Mouse (Mus musculus) lung, embryonic 16.5 days (tissue): Measurements from ENCODE around the gene Ngdn. TPM values are rescaled to one million over a fixed set of nuclear protein-coding genes. Genes with fewer than 3 reads are reported as not detected.
"Not testable (repeated sequence)": the region's sequence is repeated elsewhere in the genome, so short reads cannot be mapped to it uniquely, and the experiment has no call there.

Experiments
- ATAC-seq: fragments of 200-750 bp; cut with Nextera tagmentation; 2 replicates; pipeline ENCODE4 v1.8.0; 2017; ENCODE audit warnings: low read depth, mild to moderate bottlenecking, moderate library complexity
- H3K27ac ChIP-seq: fragments of 300-500 bp; sonication (generic); 2 replicates; pipeline ENCODE4 v1.5.1; 2014; ENCODE audit warnings: mild to moderate bottlenecking, control low read depth, low read length
- H3K27me3 ChIP-seq: fragments of 300-500 bp; sonication (generic); 2 replicates; pipeline ENCODE4 v1.6.1; 2014; ENCODE audit warnings: low read depth, low read length, mixed read lengths; ENCODE audit not compliant: control insufficient read depth, insufficient read depth
- H3K36me3 ChIP-seq: fragments of 300-500 bp; sonication (generic); 2 replicates; pipeline ENCODE4 v1.6.1; 2014; ENCODE audit warnings: low read length; ENCODE audit not compliant: control insufficient read depth, insufficient read depth
- H3K4me1 ChIP-seq: fragments of 300-500 bp; sonication (generic); replicated peaks from 2 replicates; pipeline ENCODE4 v1.6.1; 2014; ENCODE audit warnings: low read length, mixed read lengths; ENCODE audit not compliant: control insufficient read depth, insufficient read depth
- H3K4me2 ChIP-seq: fragments of 300-500 bp; sonication (generic); 2 replicates; pipeline ENCODE4 v1.6.1; 2014; ENCODE audit warnings: low read depth, low read length, control low read depth
- H3K4me3 ChIP-seq: fragments of 300-500 bp; sonication (generic); 2 replicates; pipeline ENCODE4 v1.5.1; 2014; ENCODE audit warnings: mild to moderate bottlenecking, low read length, control low read depth
- H3K9ac ChIP-seq: fragments of 300-500 bp; sonication (generic); 2 replicates; pipeline ENCODE4 v1.6.1; 2014; ENCODE audit warnings: low read length, control low read depth
- H3K9me3 ChIP-seq: fragments of 300-500 bp; sonication (generic); 2 replicates; pipeline ENCODE4 v1.6.1; 2016; ENCODE audit warnings: low read length; ENCODE audit not compliant: control insufficient read depth
- WGBS: fragments of 180-500 bp; shearing (Covaris S2); extraction: QIAGEN DNeasy Blood & Tissue Kit; methylation state at CpG from one replicate; pipeline ENCODE4 v1.1.7; 2014; 5-methylcytosine and 5-hydroxymethylcytosine counted together
- polyA plus RNA-seq: library from polyadenylated mRNA; unstranded; fragments of >200 nt; fragmentation: Nextera tagmentation; extraction: Ambion mirVana; gene quantifications from 2 replicates; pipeline ENCODE4 v1.2.1, GENCODE M21; 2015

Gene Ngdn
- 75.9 and 76.9 TPM in 2 replicates for polyA plus RNA-seq

DNA sequence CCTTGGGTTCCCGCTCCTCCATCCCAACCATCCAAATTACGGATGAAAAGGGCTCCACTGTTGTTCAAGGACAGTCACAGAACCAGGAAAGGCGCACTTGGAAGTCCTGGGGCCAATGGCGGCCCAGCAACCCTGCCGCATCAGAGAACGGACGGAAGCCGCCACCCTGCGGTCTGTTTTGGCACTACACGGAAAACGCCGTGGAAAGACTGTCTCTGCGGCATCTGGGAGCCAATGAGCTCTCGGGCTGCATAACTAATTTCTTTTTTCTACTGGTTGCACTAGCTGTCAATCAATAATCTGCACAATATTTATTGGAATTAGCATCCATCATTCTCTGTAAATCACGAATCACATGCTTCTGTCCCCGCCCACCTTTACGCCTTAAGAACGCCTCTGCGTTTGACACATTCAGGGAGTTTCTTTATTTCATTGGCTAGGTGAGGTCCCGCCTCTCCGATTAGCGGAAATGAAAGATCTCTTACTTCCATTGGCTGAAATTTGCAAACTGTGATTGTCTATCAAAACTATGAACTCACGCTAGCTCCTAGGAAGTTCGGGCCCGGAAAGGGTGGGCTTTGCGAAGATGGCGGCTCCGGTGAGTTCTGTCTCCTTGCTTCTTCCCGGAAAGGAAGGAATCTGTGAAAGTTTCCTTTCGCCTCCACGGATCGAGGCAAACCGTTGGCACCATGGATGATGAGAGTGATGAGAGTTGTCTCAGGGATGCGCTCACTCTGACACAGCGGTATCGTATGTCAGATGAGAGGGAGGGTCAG lies at the start of gene Ngdn:
Gene Ngdn (plus strand): TSS at position 464 of the 776 bp plus-strand sequence.
- Histone ChIP-seq H3K4me1 (no peaks in the 10 kb centered on the region), H3K36me3 (peaks cover 10% of the 10 kb centered on the region), H3K27me3 (no peaks in the 10 kb centered on the region), H3K9me3 (no peaks in the 10 kb centered on the region), H3K4me2 (peak within 1 kb of the TSS; percentile 85), H3K27ac (peak within 1 kb of the TSS; percentile 84), H3K9ac (peak within 1 kb of the TSS; percentile 76), H3K4me3 (peak within 1 kb of the TSS; percentile 68)
- 0% methylated on average over 36 of the region's 36 CpGs for WGBS
- ATAC-seq = peak; percentile 97

DNA sequence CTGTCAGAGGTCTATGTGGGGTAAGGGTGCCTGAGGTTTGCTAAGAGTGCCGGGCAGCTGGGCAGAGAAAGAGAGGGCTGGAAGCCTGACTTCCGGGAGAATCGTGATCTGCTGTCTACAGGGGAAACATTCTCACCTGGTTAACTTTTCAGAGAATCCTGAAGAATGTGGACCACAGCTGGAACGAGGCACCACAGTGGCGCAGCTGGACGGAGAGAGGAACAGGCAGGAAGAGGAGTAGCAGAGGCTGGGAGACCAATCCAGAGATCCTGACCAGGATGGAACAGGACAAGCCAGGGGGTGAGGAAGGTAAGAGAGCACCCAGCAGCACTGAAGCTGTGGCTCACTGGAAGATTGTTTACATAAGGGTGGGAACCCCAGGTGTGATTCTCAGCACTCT lies 49.6 kb upstream of the Ngdn start:
- 50% methylated on average over 6 of the region's 6 CpGs for WGBS
- Histone ChIP-seq H3K9me3 (no peaks in the 10 kb centered on the region), H3K9ac (no peak overlapping the region), H3K4me2 (no peak overlapping the region), H3K4me1 (no peaks in the 10 kb centered on the region), H3K4me3 (no peak overlapping the region), H3K27ac (no peak overlapping the region), H3K36me3 (no peaks in the 10 kb centered on the region), H3K27me3 (no peaks in the 10 kb centered on the region)
- no peak for ATAC-seq

- Histone ChIP-seq H3K27me3 (no peaks in the 10 kb centered on the region), H3K4me3 (no peak within 1 kb of the TSS), H3K9ac (no peak within 1 kb of the TSS), H3K27ac (no peak within 1 kb of the TSS), H3K9me3 (no peaks in the 10 kb centered on the region), H3K36me3 (no peaks in the 10 kb centered on the region), H3K4me2 (no peak within 1 kb of the TSS), H3K4me1 (no peaks in the 10 kb centered on the region)
- no peak for ATAC-seq
- 56% methylated on average over 7 of the region's 7 CpGs for WGBS
Measured at GRCm38 (mm10) chr14:54966320-54966977, 48.8 kb upstream of the Ngdn start, which contains the start of gene Myh6. Myh6 (minus strand) TSS chr14:54966927.

DNA sequence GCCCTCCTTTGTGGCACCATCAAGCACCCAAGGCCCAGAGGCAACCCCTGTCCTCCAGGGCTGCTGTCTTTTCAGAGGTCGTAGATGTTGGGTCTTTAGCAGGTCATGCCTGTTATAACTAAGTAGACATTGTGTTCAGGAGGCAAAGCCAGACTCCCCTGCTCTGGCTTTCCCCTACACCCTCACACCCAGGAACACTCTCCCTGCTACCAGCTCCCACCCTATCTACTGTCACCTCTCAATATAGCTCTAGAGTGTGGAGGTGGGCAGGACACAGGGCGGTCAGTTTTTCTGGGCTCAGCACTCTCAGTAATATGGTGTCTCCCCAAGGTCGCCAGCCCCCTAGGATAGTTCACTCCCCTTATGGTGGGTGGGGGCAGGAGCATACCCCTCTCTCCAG lies 47.4 kb upstream of the Ngdn start:
- ATAC-seq = no peak
- Histone ChIP-seq H3K4me1 (no peaks in the 10 kb centered on the region), H3K9ac (no peak overlapping the region), H3K4me3 (no peak overlapping the region), H3K27me3 (no peaks in the 10 kb centered on the region), H3K9me3 (no peaks in the 10 kb centered on the region), H3K36me3 (no peaks in the 10 kb centered on the region), H3K27ac (no peak overlapping the region), H3K4me2 (no peak overlapping the region)
- WGBS = 81% methylated on average over 3 of the region's 3 CpGs

- ATAC-seq = no peak
- H3K9ac ChIP-seq = no peak overlapping the region
- no peak overlapping the region for H3K4me3 ChIP-seq
- H3K36me3 ChIP-seq = no peaks in the 10 kb centered on the region
- H3K9me3 ChIP-seq = no peaks in the 10 kb centered on the region
- H3K4me1 ChIP-seq = no peaks in the 10 kb centered on the region
- no peaks in the 10 kb centered on the region for H3K27me3 ChIP-seq
- H3K27ac ChIP-seq = no peak overlapping the region
- H3K4me2 ChIP-seq = no peak overlapping the region
Measured at GRCm38 (mm10) chr14:54968344-54968743, 46.9 kb upstream of the Ngdn start.

GRCm38 (mm10) chr14:54972786-54973185 lies 42.5 kb upstream of the Ngdn start:
- H3K27ac ChIP-seq, H3K4me2 ChIP-seq: not testable (repeated sequence)

GRCm38 (mm10) chr14:54974068-54974791 lies 41.0 kb upstream of the Ngdn start:
- no peaks in the 10 kb centered on the region for H3K27me3 ChIP-seq
- WGBS = 80% methylated on average over 6 of the region's 6 CpGs
- H3K4me2 ChIP-seq = no peak overlapping the region
- no peak for ATAC-seq
- H3K36me3 ChIP-seq = no peaks in the 10 kb centered on the region
- no peak overlapping the region for H3K4me3 ChIP-seq
- H3K4me1 ChIP-seq = no peaks in the 10 kb centered on the region
- H3K27ac ChIP-seq = no peak overlapping the region
- no peaks in the 10 kb centered on the region for H3K9me3 ChIP-seq
- H3K9ac ChIP-seq = no peak overlapping the region

More at GRCm38 (mm10) chr14:54972786-54973185, 42.5 kb upstream of the Ngdn start:
- H3K4me1 ChIP-seq, ATAC-seq, H3K4me3 ChIP-seq, H3K9me3 ChIP-seq, H3K27me3 ChIP-seq, H3K9ac ChIP-seq, H3K36me3 ChIP-seq: not testable (repeated sequence)
- 88% methylated on average over 7 of the region's 11 CpGs for WGBS

- H3K27ac ChIP-seq = no peak within 1 kb of the TSS
- WGBS = 53% methylated on average over 1 of the region's 1 CpGs
Measured at GRCm38 (mm10) chr14:54976633-54977032, 38.6 kb upstream of the Ngdn start, which contains the start of gene Gm17428. Gm17428 (plus strand) TSS chr14:54976933.

DNA sequence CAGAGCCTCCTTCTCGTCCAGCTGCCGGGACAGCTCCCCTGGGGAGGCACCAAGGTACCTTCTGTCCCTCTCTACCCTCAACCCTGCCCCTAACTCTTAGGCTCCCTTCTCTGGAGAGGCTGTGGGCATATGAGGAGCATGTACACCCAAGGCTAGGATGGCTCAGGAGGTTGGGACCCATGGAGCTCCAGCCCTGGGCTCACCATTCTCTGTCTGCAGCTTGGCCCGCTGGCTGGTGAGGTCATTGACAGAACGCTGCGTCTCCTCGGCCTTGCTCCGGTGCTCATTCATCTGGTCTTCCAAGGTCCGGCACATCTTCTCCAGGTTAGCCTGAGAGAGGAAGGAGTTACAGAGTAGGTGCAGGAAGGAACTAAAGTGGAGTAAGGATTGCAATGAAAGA lies 36.6 kb upstream of the Ngdn start:
- Histone ChIP-seq H3K4me3 (no peak overlapping the region), H3K9ac (no peak overlapping the region), H3K27ac (no peak overlapping the region)

More at GRCm38 (mm10) chr14:54976633-54977032, 38.6 kb upstream of the Ngdn start, which contains the start of gene Gm17428:
- no peaks in the 10 kb centered on the region for H3K36me3 ChIP-seq
- H3K9ac ChIP-seq = no peak within 1 kb of the TSS
- H3K27me3 ChIP-seq = no peaks in the 10 kb centered on the region
- H3K4me2 ChIP-seq = no peak within 1 kb of the TSS
- no peaks in the 10 kb centered on the region for H3K4me1 ChIP-seq
- no peak for ATAC-seq
- H3K4me3 ChIP-seq = no peak within 1 kb of the TSS
- no peaks in the 10 kb centered on the region for H3K9me3 ChIP-seq

More for the DNA sequence above, 36.6 kb upstream of the Ngdn start:
- Histone ChIP-seq H3K9me3 (no peaks in the 10 kb centered on the region), H3K4me2 (no peak overlapping the region), H3K27me3 (no peaks in the 10 kb centered on the region), H3K36me3 (no peaks in the 10 kb centered on the region), H3K4me1 (no peaks in the 10 kb centered on the region)
- no peak for ATAC-seq
- 86% methylated on average over 8 of the region's 8 CpGs for WGBS
